Mouse (Mus musculus) liver, postnatal 0 days (tissue): ENCODE measurements at regions not wholly inside any gene's neighbourhood (a gene's known extent, or its start where the extent isn't known, plus 50 kb on each side); places are given as distances from the start of the nearest gene placed in this dataset.

Experiments used
- CTCF ChIP-seq: sonication (generic); IDR thresholded peaks from 2 replicates; pipeline ENCODE4 v1.5.1; 2016; ENCODE audit warnings: antibody characterized with exemption, low read depth
- EP300 ChIP-seq: IDR thresholded peaks from 2 replicates; pipeline ENCODE4 v1.6.1; 2016; ENCODE audit warnings: antibody characterized with exemption, low read depth, mild to moderate bottlenecking

- TF ChIP-seq CTCF (no peak), EP300 (no peak)
These were observed 107.3 kb upstream of the Ipo5 start for GRCm38 (mm10) chr14:120803739-120804138.
